Mouse (Mus musculus): ENCODE results near the gene Ppp6r1. TPM values are rescaled to one million over a fixed set of nuclear protein-coding genes. Genes with fewer than 3 reads are reported as not detected.

Ppp6r1 gene
- polyA plus RNA-seq, 1 experiment from 2014 or later, result 4.3 TPM

Other genes starting within 250 kb of the Ppp6r1 start
- gene Rdh13, start 213.4 kb downstream of the Ppp6r1 start, polyA plus RNA-seq (2015; fragmentation: Nextera tagmentation; extraction: Ambion mirVana), result 43.3 and 43.5 TPM in 2 replicates
- 16.3 and 16.5 TPM in 2 replicates for gene Eps8l1, start 198.3 kb downstream of the Ppp6r1 start, polyA plus RNA-seq (2015; fragmentation: Nextera tagmentation; extraction: Ambion mirVana)
- 18.3 and 38.5 TPM in 2 replicates for gene Ppp1r12c, start 157.3 kb downstream of the Ppp6r1 start, polyA plus RNA-seq (2015; fragmentation: Nextera tagmentation; extraction: Ambion mirVana)
- gene Tnnt1, start 142.6 kb downstream of the Ppp6r1 start, polyA plus RNA-seq (2015; fragmentation: Nextera tagmentation; extraction: Ambion mirVana), result 3.7 and 15.9 TPM in 2 replicates
- gene Tnni3, start 134.8 kb downstream of the Ppp6r1 start, polyA plus RNA-seq (2015; fragmentation: Nextera tagmentation; extraction: Ambion mirVana), result 1.7 and 2.0 TPM in 2 replicates
- 2.8 TPM in 2 replicates for gene Dnaaf3, start 126.6 kb downstream of the Ppp6r1 start, polyA plus RNA-seq (2015; fragmentation: Nextera tagmentation; extraction: Ambion mirVana)
- gene Syt5, start 111.5 kb downstream of the Ppp6r1 start, polyA plus RNA-seq (2015; fragmentation: Nextera tagmentation; extraction: Ambion mirVana), result 119 and 124 TPM in 2 replicates
- gene Ptprh, start 55.0 kb downstream of the Ppp6r1 start, polyA plus RNA-seq (2015; fragmentation: Nextera tagmentation; extraction: Ambion mirVana), result 0.91 and 1.1 TPM in 2 replicates
- 1.9 and 2.0 TPM in 2 replicates for gene Tmem86b, start 27.6 kb downstream of the Ppp6r1 start, polyA plus RNA-seq (2015; fragmentation: Nextera tagmentation; extraction: Ambion mirVana)
- 175 and 188 TPM in 2 replicates for gene Hspbp1, start 26.0 kb upstream of the Ppp6r1 start, polyA plus RNA-seq (2015; fragmentation: Nextera tagmentation; extraction: Ambion mirVana)
- 6.8 and 7.1 TPM in 2 replicates for gene Brsk1, start 31.6 kb upstream of the Ppp6r1 start, polyA plus RNA-seq (2015; fragmentation: Nextera tagmentation; extraction: Ambion mirVana)
- 0.12 and 0.18 TPM in 2 replicates for gene Tmem150b, start 66.2 kb upstream of the Ppp6r1 start, polyA plus RNA-seq (2015; fragmentation: Nextera tagmentation; extraction: Ambion mirVana)
- gene Kmt5c, start 81.1 kb upstream of the Ppp6r1 start, polyA plus RNA-seq (2015; fragmentation: Nextera tagmentation; extraction: Ambion mirVana), result 47.4 and 57.4 TPM in 2 replicates
- 23.1 and 29.7 TPM in 2 replicates for gene Cox6b2, start 94.1 kb upstream of the Ppp6r1 start, polyA plus RNA-seq (2015; fragmentation: Nextera tagmentation; extraction: Ambion mirVana)
- not detected in 2 replicates for gene Fam71e2, start 112.3 kb upstream of the Ppp6r1 start, polyA plus RNA-seq (2015; fragmentation: Nextera tagmentation; extraction: Ambion mirVana)
- 0.95 and 1.3 TPM in 2 replicates for gene Il11, start 123.8 kb upstream of the Ppp6r1 start, polyA plus RNA-seq (2015; fragmentation: Nextera tagmentation; extraction: Ambion mirVana)
- 0.68 TPM in 1 of 2 replicates, not detected in the other for gene Tmem190, start 123.9 kb upstream of the Ppp6r1 start, polyA plus RNA-seq (2015; fragmentation: Nextera tagmentation; extraction: Ambion mirVana)
- 6.8 and 9.2 TPM in 2 replicates for gene Tmem238, start 130.6 kb upstream of the Ppp6r1 start, polyA plus RNA-seq (2015; fragmentation: Nextera tagmentation; extraction: Ambion mirVana)
- 206 and 212 TPM in 2 replicates for gene Rpl28, start 133.9 kb upstream of the Ppp6r1 start, polyA plus RNA-seq (2015; fragmentation: Nextera tagmentation; extraction: Ambion mirVana)
- gene Ube2s, start 153.6 kb upstream of the Ppp6r1 start, polyA plus RNA-seq (2015; fragmentation: Nextera tagmentation; extraction: Ambion mirVana), result 250 and 253 TPM in 2 replicates
- 9.9 and 10.0 TPM in 2 replicates for gene Shisa7, start 185.7 kb upstream of the Ppp6r1 start, polyA plus RNA-seq (2015; fragmentation: Nextera tagmentation; extraction: Ambion mirVana)
- gene Isoc2b, start 211.2 kb upstream of the Ppp6r1 start, polyA plus RNA-seq (2015; fragmentation: Nextera tagmentation; extraction: Ambion mirVana), result 4.2 and 4.6 TPM in 2 replicates
- 0.89 and 0.93 TPM in 2 replicates for gene Isoc2a, start 218.1 kb upstream of the Ppp6r1 start, polyA plus RNA-seq (2015; fragmentation: Nextera tagmentation; extraction: Ambion mirVana)
- gene Gm36210, start 247.5 kb upstream of the Ppp6r1 start, polyA plus RNA-seq (2015; fragmentation: Nextera tagmentation; extraction: Ambion mirVana), result 0.48 and 0.52 TPM in 2 replicates

Measured in hindbrain, embryonic 16.5 days (tissue).